Mouse (Mus musculus): Measurements from ENCODE around the gene Stx8.
A peak's percentile ranks its signal among the peaks of the same experiment; 100 is the strongest.

Stx8 gene

DNA sequence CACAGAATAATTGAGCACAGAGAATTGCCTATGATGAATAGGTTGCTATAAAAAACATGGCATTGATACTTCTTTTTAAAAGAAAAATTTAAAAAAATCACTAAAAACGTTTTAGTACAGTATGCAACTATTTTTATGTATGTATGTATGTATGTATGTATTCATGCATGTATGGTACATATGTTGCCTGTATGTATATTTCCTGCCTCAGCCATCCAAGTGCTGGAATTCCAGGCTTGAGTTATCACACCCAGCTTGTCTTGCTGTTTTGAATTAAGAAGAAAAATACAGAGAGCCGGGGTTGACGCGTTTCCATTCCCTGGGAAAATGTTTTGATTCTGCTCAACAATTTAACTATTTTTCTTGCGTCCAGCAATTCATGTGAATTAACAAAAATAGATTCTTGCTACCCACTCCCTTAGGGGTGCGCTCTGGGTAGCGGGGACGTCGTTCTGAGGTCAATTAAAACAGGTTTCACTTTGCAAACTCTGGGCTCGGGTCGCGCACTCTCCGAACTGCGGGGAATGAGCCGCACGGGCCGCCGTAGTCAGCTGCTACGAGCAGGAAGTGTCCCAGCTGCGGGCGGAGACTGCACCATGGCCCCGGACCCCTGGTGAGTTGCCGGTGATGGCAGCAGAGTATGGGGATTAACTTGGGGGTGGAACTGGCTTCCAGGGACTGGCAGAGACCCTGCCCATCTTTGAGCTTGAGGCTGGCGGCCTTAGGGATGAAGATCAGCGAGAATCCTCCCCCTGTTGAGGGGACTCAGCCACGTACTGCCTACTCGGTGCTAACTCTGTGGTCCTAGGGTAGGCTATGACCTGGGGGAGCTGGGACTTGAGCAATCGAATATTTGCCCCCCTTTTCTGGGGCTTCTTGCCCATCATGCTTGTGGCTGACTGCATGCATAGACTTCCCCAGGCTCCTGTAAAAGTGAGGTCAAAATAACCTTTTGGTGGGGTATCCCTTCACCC lies at the start of gene Stx8:
Gene Stx8 (plus strand): TSS at position 289 of the 974 bp plus-strand sequence.
- peak; percentile 88 to 90 for DNase-seq (ENCODE audit: low spot score in 2 of 2)

DNA sequence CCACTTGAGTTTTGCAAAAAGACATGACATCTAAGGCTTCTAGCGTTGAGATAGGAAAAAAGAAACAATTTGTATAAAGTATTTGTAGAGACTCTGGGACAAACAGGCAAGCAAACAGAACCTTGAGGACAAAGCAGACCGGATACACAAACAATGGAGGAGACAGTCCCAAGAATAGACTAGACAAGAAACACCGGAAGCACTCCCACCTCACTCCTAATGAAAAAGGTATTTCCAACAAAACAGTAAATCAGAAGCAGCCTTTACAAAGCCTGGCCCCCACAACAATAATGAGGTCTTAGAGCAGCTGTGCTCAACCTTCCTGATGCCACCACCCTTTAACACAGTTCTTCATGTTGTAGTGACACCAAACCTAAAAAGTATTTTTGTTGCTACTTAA lies 48.9 kb upstream of the Stx8 start:
- DNase-seq (ENCODE audit: low spot score in 2 of 2) = peak in 1 of 2 experiments; percentile 25

DNA sequence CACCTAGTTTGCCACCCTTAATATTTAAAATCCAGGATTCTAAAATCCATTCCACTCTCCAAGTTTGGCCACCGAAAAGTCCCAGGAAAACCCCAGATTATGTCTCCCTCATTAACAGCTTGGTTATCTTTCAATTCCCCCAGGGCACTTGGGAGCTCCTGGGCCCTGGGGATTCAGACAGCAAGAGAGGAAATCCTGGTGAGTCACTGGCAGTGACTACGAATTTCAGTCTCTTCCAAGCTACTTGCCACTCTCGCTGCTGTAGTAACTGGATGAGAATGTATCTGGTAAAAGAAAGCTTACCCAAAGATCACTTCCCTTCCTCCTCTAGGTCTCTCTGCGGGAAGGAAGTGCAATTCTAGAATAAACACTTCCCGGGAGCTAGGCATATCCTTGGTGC lies 46.4 kb upstream of the Stx8 start:
- DNase-seq (ENCODE audit: low spot score in 2 of 2) = peak in 1 of 2 experiments; percentile 16

DNA sequence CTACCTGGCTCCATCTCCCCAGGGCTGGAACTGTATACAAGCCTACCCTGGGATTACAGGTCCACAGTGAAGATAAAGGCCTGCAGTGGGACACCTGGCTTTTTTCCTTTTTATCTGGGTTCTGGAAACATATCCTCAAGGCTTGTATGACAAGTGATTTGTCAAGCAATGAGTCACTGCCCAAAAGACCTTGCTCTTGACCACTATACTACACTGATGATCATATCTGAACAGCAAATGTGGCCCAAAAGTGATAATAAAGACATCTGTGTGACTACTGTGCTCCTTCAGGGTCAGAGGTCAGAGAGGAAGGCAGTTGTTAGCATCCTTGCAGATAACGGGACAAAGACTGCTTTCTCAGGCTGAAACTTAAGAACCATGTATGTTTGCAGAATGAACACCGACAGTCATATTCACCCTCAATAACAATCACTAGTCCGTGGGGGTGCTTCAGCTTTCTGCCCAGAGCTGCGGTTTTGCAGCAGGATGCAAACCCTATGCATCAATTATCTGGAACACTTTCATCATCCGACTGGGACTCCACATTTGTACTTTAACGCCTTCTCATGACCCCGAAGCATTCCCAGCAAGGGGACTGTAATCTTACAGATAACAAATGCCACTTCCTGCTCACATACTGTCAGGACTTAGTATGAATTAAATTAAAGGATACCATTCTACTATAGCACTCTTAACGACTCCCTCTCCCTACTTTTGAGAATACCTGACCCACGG lies 45.6 kb upstream of the Stx8 start:
- no peak for DNase-seq (ENCODE audit: low spot score in 2 of 2)

DNA sequence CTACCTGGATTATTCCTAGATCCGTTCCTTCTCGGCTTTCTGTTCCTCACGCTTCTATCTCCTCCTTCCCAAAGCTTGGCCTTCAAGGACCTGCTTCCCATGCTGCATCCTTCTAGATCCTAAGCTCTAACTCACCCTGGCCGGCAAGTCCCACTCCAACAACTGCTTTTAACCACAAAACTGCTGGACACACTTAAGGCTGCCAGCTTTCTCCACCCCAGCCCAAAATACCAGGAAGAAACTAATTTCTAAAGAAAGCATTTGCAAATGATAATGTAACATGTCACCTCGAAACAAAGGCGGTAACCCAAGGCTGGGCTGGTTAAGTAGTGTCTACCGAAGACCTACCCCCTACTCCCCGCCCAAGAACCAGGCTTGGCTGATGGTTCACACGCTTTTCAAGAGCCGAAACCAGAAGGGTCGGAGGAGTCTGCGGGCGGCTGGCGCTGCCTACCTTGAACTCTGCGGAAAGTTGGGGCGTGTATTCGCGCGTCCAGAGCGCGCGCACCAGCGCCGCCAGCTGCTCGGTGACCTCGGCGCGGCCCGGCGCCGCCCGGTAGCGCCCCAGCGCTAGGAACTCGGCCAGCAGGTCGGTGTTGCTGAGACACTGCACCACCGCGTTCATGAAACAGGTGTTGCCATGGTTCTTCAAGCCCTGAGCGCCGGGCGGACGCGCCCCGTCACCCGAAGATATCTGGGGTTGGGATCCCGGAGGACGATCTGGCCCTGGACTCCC lies 44.7 kb upstream of the Stx8 start:
- DNase-seq (ENCODE audit: low spot score in 2 of 2) = peak in 1 of 2 experiments; percentile 36

DNA sequence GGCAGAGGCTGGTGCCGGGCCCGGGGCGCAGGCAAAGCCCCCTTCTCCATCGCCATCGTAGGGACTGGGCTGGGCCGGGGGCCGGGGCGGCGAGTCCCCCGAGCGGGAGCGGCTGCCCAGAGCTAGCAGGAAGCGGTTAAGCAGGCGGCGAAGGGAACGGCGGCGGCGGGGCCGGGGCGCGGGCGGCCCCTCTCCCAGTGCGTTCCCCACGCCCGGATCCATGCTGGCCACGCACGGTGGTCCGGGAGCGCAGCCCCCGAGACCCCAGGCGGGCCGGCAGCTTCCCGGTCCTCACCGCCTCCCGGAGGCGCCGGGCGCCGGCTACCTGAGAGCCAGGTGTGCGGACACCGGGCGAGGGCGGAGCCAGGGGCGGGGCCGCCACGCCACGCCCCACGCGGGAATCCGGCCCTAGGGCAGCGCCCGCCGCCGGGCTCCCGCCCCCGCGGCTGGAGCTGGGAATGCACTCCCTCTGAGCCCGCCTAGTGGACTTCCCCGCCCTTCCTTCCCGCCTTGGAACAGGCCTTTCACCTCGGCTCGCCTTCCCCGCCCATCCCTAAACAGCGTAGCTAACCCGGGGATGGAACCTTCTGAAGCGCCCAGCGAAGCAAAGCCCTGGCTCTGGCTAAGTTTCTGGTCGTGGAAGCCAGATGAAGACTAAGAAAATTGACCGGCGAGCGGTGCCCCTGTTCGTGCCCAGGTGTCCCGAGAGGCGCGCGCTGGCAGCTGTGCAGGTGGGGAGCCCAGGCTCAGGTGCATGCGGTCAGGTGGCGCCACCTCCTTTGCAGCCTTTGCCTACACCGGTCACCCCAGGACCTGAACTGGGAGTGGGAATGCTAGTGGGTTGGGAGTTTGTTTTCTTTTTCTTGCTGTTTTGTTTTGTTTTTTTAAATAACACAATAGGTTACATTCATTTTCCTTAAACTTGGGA lies 43.9 kb upstream of the Stx8 start, which contains the start of gene Usp43:
Gene Usp43 (minus strand): TSS at position 327 of the 928 bp plus-strand sequence.
- DNase-seq (ENCODE audit: low spot score in 2 of 2) = peak; percentile 70 to 74

DNA sequence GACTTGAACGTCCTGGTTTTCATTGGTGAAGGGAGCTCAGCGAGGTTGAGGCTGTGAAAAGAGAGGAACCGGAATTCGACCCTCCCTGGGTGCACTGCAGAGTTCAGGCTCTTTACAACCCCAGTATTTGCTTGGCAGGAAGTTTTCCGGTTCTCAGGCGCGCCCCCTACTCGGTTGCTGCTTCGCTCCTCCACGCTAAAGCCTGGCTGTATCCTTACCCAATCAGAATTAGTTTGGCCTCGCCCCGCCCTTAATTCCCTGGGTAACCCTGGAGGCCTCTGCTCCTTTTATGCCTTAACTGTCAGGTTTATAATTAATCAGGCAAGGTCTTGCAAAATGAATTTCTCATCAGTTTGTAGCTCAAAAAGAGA lies 43.3 kb upstream of the Stx8 start:
- DNase-seq (ENCODE audit: low spot score in 2 of 2) = peak; percentile 68 to 75

DNA sequence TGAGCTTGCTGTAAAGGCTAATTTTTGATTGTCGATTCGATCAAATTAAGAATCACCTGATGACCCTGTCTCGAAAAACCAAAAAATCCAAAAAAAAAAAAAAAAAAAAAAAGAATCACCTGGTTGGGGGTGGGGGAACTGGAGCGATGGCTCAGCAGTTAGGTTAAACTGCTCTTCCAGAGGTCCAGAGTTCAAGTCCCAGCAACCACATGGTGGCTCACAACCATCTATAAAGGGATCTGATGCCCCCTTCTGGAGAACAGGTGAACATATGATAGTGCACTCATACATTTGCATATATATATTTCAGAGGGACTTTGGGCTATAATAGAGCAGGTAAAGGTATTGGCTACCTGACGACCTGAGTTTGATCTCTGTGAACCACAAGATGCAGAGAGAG lies 42.3 kb upstream of the Stx8 start:
- no peak for DNase-seq (ENCODE audit: low spot score in 2 of 2)

DNA sequence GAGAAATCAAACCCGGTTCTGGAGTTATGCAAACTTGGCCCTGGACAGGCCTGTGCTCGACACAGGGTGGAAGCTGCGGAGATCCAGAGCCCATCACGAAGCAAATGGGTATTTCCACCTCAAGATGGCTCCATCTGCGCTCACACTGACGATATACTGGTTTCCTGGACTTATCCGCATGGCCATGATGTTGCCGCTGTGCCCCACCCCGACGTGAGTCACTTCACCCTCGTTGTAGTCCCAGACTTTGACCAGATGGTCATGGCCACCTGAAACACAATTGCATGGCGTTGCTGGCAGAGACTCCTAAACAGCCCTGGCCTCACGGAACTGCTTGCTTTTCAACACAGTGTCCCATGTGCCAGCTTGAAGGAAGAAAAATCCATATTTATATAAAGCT lies 41.0 kb upstream of the Stx8 start:
- no peak for DNase-seq (ENCODE audit: low spot score in 2 of 2)

DNA sequence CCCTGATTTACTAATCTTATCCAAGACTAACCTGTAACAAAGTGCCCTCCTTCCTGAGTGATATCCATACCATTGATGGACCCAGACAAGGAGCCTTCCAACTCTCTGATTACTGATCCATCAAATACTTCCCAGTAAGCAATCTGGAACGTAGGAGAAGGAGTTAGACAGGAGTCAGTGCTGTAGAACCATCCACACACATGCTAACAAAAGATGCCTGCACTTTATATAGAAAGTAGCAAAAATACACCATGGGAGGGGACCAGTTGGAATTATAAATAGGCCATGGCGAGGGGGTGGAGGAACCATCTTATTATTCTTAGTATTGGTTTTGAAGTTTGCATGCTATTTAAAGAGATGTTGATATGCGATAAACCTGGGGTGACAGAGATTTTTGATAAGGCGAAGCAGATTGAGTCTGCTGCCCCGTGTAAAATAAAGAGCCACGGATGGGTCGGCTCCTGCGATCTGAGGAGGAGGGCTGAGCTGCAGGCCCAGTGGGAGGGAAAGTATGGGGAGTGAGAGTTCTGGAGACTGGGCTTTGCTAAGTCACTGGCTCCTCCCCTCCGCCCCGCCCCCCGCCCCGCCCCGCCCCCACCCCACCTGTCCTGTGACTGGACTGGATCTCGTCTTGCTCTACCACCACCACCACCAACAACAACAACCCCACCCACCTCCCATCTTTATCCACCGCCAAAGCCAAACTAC lies 39.5 kb upstream of the Stx8 start:
- no peak for DNase-seq (ENCODE audit: low spot score in 2 of 2)

DNA sequence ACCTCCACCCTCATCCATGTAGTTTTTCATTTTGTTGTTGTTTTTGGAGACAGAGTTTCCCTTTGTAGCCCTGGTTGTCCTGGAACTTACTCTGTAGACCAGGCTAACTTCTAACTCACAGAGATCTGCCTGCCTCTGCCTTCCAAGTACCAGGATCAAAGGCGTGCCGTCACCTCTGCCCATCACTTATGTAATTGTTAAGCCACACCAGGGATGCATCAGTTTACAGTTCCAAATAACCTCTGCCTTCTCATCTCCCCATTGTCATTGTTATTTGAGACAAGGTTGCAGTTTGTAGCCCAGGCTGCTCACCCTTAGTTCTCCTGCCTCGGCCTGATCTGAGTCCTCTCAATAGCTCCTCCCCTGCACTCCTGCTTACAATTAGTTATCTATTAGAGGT lies 33.8 kb upstream of the Stx8 start:
- no peak for DNase-seq (ENCODE audit: low spot score in 2 of 2)

DNA sequence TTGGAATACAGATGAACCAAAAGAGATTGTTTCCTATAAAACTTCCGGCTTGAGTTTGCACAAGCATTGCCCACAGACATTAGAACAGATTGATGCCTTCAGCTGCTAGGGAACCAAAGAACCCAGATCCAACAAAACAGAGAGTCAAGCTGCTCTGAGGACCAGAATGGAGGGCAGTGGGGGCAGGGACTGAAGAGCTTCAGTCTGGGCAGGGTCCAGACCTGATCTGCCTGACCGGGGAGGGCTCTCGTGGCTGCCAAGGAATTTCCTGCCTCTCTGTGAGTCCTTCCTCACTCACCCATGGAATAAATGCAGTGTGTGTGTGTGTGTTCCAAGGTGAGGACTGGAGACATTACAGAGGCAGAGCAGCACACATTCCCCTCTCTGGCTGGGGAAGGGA lies 17.8 kb upstream of the Stx8 start:
- DNase-seq (ENCODE audit: low spot score in 2 of 2) = no peak

DNA sequence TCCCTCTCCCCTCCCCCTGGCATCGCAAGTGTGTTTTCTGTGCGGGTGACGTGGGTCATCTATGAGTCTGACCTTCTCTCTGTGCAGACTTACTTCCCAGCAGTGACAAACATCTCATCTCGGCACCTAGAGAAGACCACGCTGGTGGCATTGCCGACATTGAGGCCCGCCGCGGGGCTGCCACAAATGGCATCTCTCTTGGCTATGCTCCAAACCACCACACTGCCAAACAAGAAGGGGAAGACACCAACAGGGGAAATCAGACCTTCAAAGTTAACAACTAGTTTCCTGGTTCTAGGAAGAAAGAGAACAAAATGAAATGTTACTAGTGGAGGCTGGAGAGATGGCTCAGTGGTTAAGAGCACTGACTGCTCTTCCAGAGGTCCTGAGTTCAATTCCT lies 16.5 kb upstream of the Stx8 start:
- DNase-seq (ENCODE audit: low spot score in 2 of 2) = no peak

DNA sequence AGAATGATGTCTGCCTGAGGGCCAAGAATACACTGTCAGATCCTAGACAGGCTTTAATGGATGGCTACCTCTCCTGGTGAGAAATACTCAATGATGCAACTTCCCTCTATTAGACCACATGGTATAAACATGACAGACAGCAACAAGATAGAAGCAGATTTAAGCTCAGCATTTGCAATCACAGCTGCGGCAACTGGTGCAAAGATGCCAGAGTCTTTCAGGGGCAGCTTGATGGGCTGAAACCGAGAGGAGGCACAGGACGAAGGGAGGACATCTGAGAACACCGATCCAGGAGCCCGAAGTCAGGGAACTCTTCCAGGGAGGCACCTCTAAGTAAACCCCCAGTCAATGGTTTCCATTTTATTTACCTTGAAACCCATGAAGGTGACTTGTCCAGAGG lies 12.4 kb upstream of the Stx8 start:
- DNase-seq (ENCODE audit: low spot score in 2 of 2) = no peak

DNA sequence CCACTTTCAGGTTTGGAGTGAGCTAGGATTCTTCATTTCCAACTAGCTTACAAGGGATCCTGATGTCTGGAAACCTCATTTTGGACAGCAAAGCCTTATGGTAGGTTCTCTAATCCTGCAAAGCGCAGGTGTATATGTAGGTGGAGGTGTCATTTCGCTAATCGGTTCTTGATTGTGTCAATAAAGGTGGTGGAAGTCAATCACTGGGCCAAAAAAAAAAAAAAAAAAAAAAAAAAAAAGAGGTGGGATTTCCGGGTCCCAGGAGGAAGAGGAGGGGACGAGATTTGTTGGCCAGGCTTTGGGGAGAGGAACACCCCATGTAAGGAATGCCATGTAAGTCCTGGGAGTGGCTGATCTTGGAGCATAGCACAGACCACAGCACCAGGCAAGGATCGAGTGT lies 11.6 kb upstream of the Stx8 start:
- no peak for DNase-seq (ENCODE audit: low spot score in 2 of 2)

DNA sequence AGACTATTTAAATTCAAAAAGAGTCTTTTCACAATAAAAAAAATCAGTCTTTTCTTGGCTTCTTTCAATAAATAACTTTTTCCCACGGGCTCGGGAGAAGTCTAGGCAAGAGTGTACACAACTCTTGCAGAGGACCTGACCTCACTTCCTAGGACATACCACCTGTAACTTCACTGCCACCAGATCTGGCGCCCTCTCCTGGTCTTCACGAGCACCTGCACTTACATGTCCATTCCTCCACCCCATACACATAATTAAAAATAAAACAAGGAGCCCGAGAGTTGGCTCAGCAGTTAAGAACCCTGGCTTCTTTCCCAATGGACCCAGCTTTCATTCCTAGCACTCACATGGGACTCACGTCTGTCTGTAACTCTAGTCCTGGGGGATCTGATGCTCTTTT lies 1.9 kb upstream of the Stx8 start:
- no peak for DNase-seq (ENCODE audit: low spot score in 2 of 2)

DNA sequence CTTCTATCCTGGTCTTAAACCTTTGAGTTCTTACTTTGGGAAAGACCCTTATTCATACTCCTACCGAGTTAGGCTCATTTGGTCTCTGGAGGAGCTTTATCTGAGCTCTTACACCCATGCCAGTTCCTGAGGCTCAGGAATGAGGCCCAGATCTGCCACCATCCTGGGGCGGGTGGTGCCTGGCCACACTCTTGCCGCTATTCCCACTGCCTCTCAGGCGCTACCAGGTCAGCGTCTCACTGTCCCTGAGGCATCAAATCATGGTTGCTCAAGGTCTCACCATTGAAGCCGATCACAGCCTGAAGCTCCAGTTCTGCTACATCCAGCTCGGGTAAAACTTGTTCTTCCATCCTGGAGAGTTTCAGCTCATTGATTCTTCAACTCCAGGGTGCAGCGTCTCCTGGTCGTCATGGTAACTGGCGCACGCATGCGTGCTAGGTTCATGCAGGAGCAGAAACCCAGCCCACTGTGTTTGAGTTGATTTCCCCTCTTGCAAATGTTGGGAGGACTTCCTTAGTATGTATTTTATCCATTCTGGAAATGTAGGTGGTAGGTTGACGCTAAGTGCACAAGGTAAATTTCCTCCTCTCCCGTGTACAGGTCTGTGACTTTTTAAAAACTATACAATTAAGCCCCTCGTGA lies 630 bp upstream of the Stx8 start, which contains the start of gene Cfap52:
Gene Cfap52 (minus strand): TSS at position 410 of the 642 bp plus-strand sequence.
- DNase-seq (ENCODE audit: low spot score in 2 of 2) = peak; percentile 73 to 78

DNA sequence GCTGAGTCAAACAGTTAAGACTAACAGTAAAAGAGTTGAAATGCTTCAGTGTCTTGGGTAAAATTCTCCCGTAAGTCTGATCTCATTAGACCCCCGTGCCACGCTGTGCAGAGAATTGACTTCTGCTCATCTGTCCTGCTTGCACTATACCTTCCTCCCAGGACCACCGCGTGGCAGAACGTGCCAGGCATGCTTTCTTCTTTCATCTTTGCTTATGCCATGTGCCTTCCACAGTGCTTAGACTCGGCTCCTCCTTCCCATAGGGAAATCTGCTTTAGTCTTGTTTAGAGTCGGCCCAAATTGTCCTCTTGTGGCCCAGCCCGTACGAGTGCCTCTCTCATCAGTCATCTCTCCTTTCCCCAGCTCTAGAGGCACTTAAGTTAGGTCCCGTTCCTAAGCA lies 1.8 kb downstream of the Stx8 start:
- no peak for DNase-seq (ENCODE audit: low spot score in 2 of 2)

DNA sequence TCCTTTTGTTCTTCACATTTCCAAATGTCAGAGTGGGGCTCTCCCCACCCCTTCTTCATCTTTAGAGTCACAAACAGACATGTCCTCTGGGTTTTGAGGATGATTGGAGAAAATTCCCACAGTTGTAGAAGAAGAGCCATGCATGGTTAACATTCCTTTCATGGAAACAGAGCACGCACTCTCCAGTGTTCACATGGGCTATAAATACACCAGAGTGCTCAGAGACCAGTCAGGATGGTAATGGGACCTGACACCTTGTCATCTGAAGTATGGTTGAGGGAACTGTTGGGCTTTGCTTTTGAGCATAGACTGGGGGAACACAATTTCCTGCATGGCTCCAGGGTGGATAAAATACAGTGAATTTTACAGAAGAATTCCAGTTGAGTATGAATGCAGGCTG lies 6.6 kb downstream of the Stx8 start:
- DNase-seq (ENCODE audit: low spot score in 2 of 2) = peak in 1 of 2 experiments; percentile 6

DNA sequence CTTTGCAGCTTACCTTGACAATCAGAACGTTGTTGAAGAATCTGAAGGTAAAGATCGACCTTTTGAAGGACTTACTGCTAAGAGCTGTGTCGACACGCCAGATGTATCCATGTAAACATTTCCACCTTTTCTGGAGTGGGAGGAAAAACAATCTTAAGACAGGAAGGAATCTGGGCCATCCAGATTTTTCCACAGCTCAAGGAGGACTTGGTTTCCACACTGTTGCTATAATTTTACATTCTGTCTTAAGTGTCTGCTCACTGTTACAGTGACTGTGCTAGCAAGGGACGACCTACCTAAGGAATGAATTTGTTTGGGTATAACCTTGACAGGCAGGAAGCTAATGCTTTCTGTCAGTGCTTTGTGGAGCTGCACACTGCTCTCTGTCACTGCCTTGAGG lies 7.2 kb downstream of the Stx8 start:
- DNase-seq (ENCODE audit: low spot score in 2 of 2) = no peak

Data from heart, adult 9 months (tissue).